Comparison of ENCODE assay signal across 11 mouse cellular contexts in the genomic region with DNA sequence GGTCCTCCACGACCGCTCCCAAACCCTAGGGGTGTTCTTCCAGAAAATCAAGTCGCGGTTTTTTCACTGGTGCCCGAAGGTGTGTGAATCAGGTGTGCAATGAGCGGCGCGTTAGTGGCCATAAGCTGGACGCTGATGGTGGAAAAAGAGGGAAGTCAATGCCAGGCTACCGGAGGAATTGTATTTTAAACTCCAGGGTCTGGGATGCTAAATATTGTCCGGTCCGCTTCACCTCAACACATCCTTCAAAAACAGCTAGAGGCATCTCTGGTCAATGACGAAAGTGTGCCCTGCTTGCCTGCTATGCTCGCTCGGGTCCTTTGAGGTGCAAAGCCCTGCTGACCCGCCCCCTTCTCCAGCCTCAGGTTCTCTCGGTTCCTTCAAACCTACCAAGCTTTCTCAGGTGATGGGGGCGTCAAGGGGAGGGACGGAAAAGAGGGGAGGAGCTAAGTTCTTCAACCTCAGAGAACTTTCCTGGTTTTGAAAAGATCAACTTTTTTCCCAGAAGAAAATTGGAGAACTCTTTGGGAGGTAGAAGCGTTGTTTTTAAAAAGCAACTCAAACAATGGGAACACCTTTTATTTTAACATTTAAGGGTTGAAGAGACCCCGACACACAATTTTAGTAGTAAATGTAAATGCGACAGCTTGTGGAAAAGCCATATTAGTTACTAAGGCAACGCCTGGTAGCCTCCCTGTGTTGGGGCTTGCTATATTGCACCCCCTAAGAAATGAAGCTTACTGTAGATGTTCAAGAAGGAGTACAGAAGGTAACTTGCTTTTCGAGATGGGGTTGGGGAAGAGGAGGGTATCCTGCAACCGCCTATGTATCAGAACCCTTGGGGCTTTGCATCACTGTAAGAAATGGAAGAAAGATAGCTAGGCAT. TPM values are rescaled to one million over a fixed set of nuclear protein-coding genes. Genes with fewer than 3 reads are reported as not detected.
A peak's percentile ranks its signal among the peaks of the same experiment; 100 is the strongest.
DNase-seq lines count a peak whose midpoint lies in the region; ATAC-seq lines count a peak whose summit lies in the region.
"Had no signal": no experiment of that assay in that cellular context is flagged by ENCODE, and none has a peak within 500 bp of the region (broad histone marks: within the 10 kb centered on the region; RNA-seq: fewer than 3 reads in every experiment).

No protein-coding gene starts in this region.

- no peak overlapping the region for H3K9ac ChIP-seq in embryonic facial prominence, embryonic 13.5 days
- peak overlapping the region; percentile 68 for H3K9ac ChIP-seq in hindbrain, embryonic 16.5 days (ENCODE audit: low read depth, low read length)
- H3K9ac ChIP-seq in kidney, embryonic 15.5 days: no peak overlapping the region
- H3K9ac ChIP-seq: liver, embryonic 14.5 days; stomach, embryonic 15.5 days had no signal

- H3K4me3 ChIP-seq in embryonic facial prominence, embryonic 13.5 days: peak overlapping the region; percentile 1; the same call in 1 of the 2 replicates
- peak overlapping the region; percentile 59 for H3K4me3 ChIP-seq in hindbrain, embryonic 16.5 days (ENCODE audit: low read length)
- no peak overlapping the region for H3K4me3 ChIP-seq in kidney, embryonic 15.5 days (replicated peaks)
- H3K4me3 ChIP-seq: stomach, embryonic 15.5 days had no signal

- no peaks in the 10 kb centered on the region for H3K36me3 ChIP-seq in embryonic facial prominence, embryonic 13.5 days
- H3K36me3 ChIP-seq in hindbrain, embryonic 16.5 days (ENCODE audit: control insufficient read depth, insufficient read depth, low read length): no peaks in the 10 kb centered on the region
- no peaks in the 10 kb centered on the region for H3K36me3 ChIP-seq in kidney, embryonic 15.5 days
- H3K36me3 ChIP-seq: heart, embryonic 10.5 days; stomach, embryonic 15.5 days had no signal

- no peaks in the 10 kb centered on the region for H3K9me3 ChIP-seq in embryonic facial prominence, embryonic 13.5 days
- H3K9me3 ChIP-seq in hindbrain, embryonic 16.5 days (ENCODE audit: control insufficient read depth, low read length): no peaks in the 10 kb centered on the region
- no peaks in the 10 kb centered on the region for H3K9me3 ChIP-seq in kidney, embryonic 15.5 days (replicated peaks)
- H3K9me3 ChIP-seq: heart, embryonic 10.5 days; stomach, embryonic 15.5 days had no signal

- H3K4me1 ChIP-seq in embryonic facial prominence, embryonic 13.5 days: no peaks in the 10 kb centered on the region
- H3K4me1 ChIP-seq in hindbrain, embryonic 16.5 days (ENCODE audit: control insufficient read depth, insufficient read depth, low read depth, low read length): peaks cover 8% of the 10 kb centered on the region; the same call in 1 of the 2 replicates
- no peaks in the 10 kb centered on the region for H3K4me1 ChIP-seq in kidney, embryonic 15.5 days
- H3K4me1 ChIP-seq: stomach, embryonic 15.5 days had no signal

- peaks cover 48% of the 10 kb centered on the region for H3K27me3 ChIP-seq in embryonic facial prominence, embryonic 13.5 days
- no peaks in the 10 kb centered on the region for H3K27me3 ChIP-seq in hindbrain, embryonic 16.5 days (replicated peaks; ENCODE audit: control insufficient read depth, insufficient read depth, low read length)
- peaks cover 43% of the 10 kb centered on the region for H3K27me3 ChIP-seq in kidney, embryonic 15.5 days

- peak; percentile 25 to 26 for DNase-seq in right cerebral cortex, adult 2 months (ENCODE audit: low spot score in 2 of 2)
- no peak for DNase-seq in right cerebral cortex, adult 18-20 months
- no peak for DNase-seq in kidney, adult 8-10 months

- H3K27ac ChIP-seq in embryonic facial prominence, embryonic 13.5 days: no peak overlapping the region
- H3K27ac ChIP-seq in hindbrain, embryonic 16.5 days (ENCODE audit: low read depth, low read length): no peak overlapping the region; the same call in 1 of the 2 replicates
- no peak overlapping the region for H3K27ac ChIP-seq in kidney, embryonic 15.5 days
- H3K27ac ChIP-seq: heart, embryonic 10.5 days; liver, embryonic 14.5 days; stomach, embryonic 15.5 days had no signal

- 7% methylated on average over 25 of the region's 25 CpGs for WGBS in embryonic facial prominence, embryonic 13.5 days
- WGBS in hindbrain, embryonic 16.5 days: 8% methylated on average over 25 of the region's 25 CpGs
- WGBS in kidney, embryonic 15.5 days: 9% methylated on average over 25 of the region's 25 CpGs

- no peak overlapping the region for H3K4me2 ChIP-seq in embryonic facial prominence, embryonic 13.5 days
- peak overlapping the region; percentile 87 for H3K4me2 ChIP-seq in hindbrain, embryonic 16.5 days (ENCODE audit: low read length)
- H3K4me2 ChIP-seq in kidney, embryonic 15.5 days: no peak overlapping the region
- H3K4me2 ChIP-seq: stomach, embryonic 15.5 days had no signal

- no peak for ATAC-seq in embryonic facial prominence, embryonic 13.5 days (ENCODE audit: insufficient number of reproducible peaks, insufficient read depth, low FRiP score, low TSS enrichment, low read depth)
- peak; percentile 49 for ATAC-seq in hindbrain, embryonic 16.5 days
- no peak for ATAC-seq in megakaryocyte, adult 5-6 weeks (ENCODE audit: poor library complexity, severe bottlenecking)
- ATAC-seq in kidney, embryonic 15.5 days (replicated peaks; ENCODE audit: low FRiP score): no peak
- ATAC-seq: intestine, embryonic 16.5 days had no signal

RNA-seq across cellular contexts. Expression of a gene that starts 1.2 kb away (rescaled TPM):
- 0.13 TPM in 1 of 2 replicates, not detected in the other for polyA plus RNA-seq in embryonic facial prominence, embryonic 13.5 days (2015; fragmentation: Nextera tagmentation; extraction: Ambion mirVana)
- polyA plus RNA-seq in hindbrain, embryonic 16.5 days (2015; fragmentation: Nextera tagmentation; extraction: Ambion mirVana): 13.4 and 14.6 TPM in 2 replicates
- 0.31 TPM in 1 of 2 replicates, not detected in the other for total RNA-seq in megakaryocyte, adult 5-6 weeks (2015)
- 0.16 and 0.99 TPM in 2 replicates for total RNA-seq in megakaryocyte, adult 5-6 weeks (2017)
- 0.06 TPM in 1 of 2 replicates, not detected in the other for polyA plus RNA-seq in kidney, embryonic 15.5 days (2015; fragmentation: Nextera tagmentation; extraction: Ambion mirVana)
- polyA plus RNA-seq: liver, embryonic 14.5 days had no signal

Comparison
In these comparisons a context has a peak if more than half of its experiments do, and no peak if none do; other contexts are left out.
1. DNase-seq: peak in right cerebral cortex, adult 2 months (2 of 2); none in right cerebral cortex, adult 18-20 months (single experiment) and kidney, adult 8-10 months (0 of 2).
2. RNA of a gene that starts 1.2 kb away (polyA plus RNA-seq): 13.4 to 14.6 TPM in hindbrain, embryonic 16.5 days; 0.13 TPM in embryonic facial prominence, embryonic 13.5 days and 0.06 TPM in kidney, embryonic 15.5 days; every median in the first group is over 10 times any median in the second.